Mouse (Mus musculus) heart, embryonic 11.5 days (tissue): ENCODE data around the gene Ccdc30. TPM values are rescaled to one million over a fixed set of nuclear protein-coding genes. Genes with fewer than 3 reads are reported as not detected.

Experiments used
- ATAC-seq: fragments of 200-750 bp; cut with Nextera tagmentation; replicated peaks from 2 replicates; pipeline ENCODE4 v1.8.0; 2017; ENCODE audit warnings: moderate library complexity; ENCODE audit not compliant: insufficient number of reproducible peaks, low FRiP score, low TSS enrichment
- H3K27ac ChIP-seq: fragments of 300-500 bp; sonication (generic); 2 replicates; pipeline ENCODE4 v1.5.1; 2014; ENCODE audit warnings: mild to moderate bottlenecking, low read depth, low read length
- H3K27me3 ChIP-seq: fragments of 300-500 bp; sonication (generic); 2 replicates; pipeline ENCODE4 v1.6.1; 2014; ENCODE audit warnings: mild to moderate bottlenecking, low read length, mixed read lengths; ENCODE audit not compliant: control insufficient read depth, insufficient read depth
- H3K36me3 ChIP-seq: fragments of 300-500 bp; sonication (generic); 2 replicates; pipeline ENCODE4 v1.6.1; 2014; ENCODE audit warnings: mild to moderate bottlenecking, low read length, moderate library complexity, mixed read lengths; ENCODE audit not compliant: control insufficient read depth, insufficient read depth
- H3K4me1 ChIP-seq: fragments of 300-500 bp; sonication (generic); 2 replicates; pipeline ENCODE4 v1.6.1; 2014; ENCODE audit warnings: low read length; ENCODE audit not compliant: control insufficient read depth, insufficient read depth
- H3K4me2 ChIP-seq: fragments of 300-500 bp; sonication (generic); 2 replicates; pipeline ENCODE4 v1.6.1; 2014; ENCODE audit warnings: mild to moderate bottlenecking, moderate library complexity
- H3K4me3 ChIP-seq: fragments of 300-500 bp; sonication (generic); 2 replicates; pipeline ENCODE4 v1.5.1; 2014; ENCODE audit warnings: low read depth, low read length
- H3K9ac ChIP-seq: fragments of 300-500 bp; sonication (generic); 2 replicates; pipeline ENCODE4 v1.6.1; 2014; ENCODE audit warnings: mild to moderate bottlenecking, low read depth, low read length, moderate library complexity
- H3K9me3 ChIP-seq: fragments of 300-500 bp; sonication (generic); replicated peaks from 2 replicates; pipeline ENCODE4 v1.6.1; 2016; ENCODE audit warnings: low read length; ENCODE audit not compliant: control insufficient read depth
- WGBS: fragments of 180-500 bp; shearing (Covaris S2); extraction: QIAGEN DNeasy Blood & Tissue Kit; methylation state at CpG from one replicate; pipeline ENCODE4 v1.1.7; 2014; ENCODE audit not compliant: insufficient replicate concordance; 5-methylcytosine and 5-hydroxymethylcytosine counted together
- polyA plus RNA-seq: library from polyadenylated mRNA; unstranded; fragments of >200 nt; fragmentation: Nextera tagmentation; extraction: Ambion mirVana; gene quantifications from 2 replicates; pipeline ENCODE4 v1.2.1, GENCODE M21; 2014

The Ccdc30 gene
- polyA plus RNA-seq, 1 experiment from 2014 or later: 3.9 TPM

GRCm38 (mm10) chr4:119450436-119450835, 35.1 kb upstream of the Ccdc30 start:
- Histone ChIP-seq H3K4me2 (no peak overlapping the region), H3K9ac (no peak overlapping the region), H3K4me3 (no peak overlapping the region), H3K4me1 (peaks cover 17% of the 10 kb centered on the region), H3K9me3 (no peaks in the 10 kb centered on the region), H3K36me3 (no peaks in the 10 kb centered on the region), H3K27ac (no peak overlapping the region), H3K27me3 (no peaks in the 10 kb centered on the region)
- no peak for ATAC-seq
- WGBS: 70% methylated on average over 7 of the region's 7 CpGs

- Histone ChIP-seq H3K4me2 (no peak overlapping the region), H3K36me3 (no peaks in the 10 kb centered on the region), H3K9me3 (no peaks in the 10 kb centered on the region), H3K4me3 (no peak overlapping the region), H3K27ac (no peak overlapping the region), H3K4me1 (peaks cover 6% of the 10 kb centered on the region), H3K27me3 (no peaks in the 10 kb centered on the region), H3K9ac (no peak overlapping the region)
- WGBS: 58% methylated on average over 3 of the region's 3 CpGs
- no peak for ATAC-seq
Measured at GRCm38 (mm10) chr4:119447786-119448185, 32.5 kb upstream of the Ccdc30 start.

DNA sequence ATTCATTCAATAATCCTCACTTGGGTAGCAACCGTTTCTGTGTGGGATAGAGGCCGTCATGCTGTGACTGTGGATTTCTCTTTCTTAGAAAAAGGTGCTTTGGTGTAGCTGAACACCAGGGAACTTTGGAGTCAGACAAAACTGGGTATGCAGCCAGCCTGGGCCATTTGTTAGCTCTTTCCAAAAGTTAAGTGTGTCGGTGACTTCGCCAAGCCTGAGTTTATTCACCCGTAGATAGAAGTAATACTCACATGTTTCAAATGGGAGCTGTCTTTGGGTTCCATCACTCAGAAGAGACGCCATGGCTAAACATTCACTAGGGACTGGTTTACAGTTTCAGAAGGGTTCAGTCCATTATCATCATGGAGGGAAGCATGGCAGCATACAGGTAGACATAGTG, 31.9 kb upstream of the Ccdc30 start:
- Histone ChIP-seq H3K4me1 (peaks cover 4% of the 10 kb centered on the region; the same call in 1 of the 2 replicates), H3K9me3 (no peaks in the 10 kb centered on the region), H3K4me2 (no peak overlapping the region), H3K4me3 (no peak overlapping the region), H3K36me3 (no peaks in the 10 kb centered on the region), H3K27me3 (no peaks in the 10 kb centered on the region), H3K27ac (no peak overlapping the region), H3K9ac (no peak overlapping the region)
- WGBS: 85% methylated on average over 6 of the region's 6 CpGs
- no peak for ATAC-seq

DNA sequence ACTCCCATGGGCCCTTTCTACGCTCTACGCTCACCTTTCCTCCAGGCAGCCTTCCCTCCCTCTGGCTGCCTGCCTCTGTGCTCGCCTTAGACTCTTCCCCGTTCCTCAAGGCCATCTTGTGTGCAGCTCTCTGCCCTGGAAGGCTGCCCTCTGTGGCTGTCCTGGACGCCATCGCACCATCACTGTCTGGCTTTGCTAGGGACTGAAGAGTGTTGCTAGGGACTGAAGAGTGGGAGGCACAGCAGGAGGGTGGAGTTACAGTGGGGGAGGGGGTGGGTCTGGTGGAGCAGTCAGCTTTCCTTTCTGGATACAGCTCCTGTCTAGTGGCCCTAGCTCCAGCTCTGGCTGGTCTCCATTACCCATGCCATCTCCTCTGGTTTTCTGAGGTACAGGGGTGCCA, 27.2 kb upstream of the Ccdc30 start:
- WGBS: 37% methylated on average over 6 of the region's 6 CpGs
- Histone ChIP-seq H3K27me3 (no peaks in the 10 kb centered on the region), H3K4me1 (0 out of 2 replicates have a peak, but pooled peaks cover 2% of the 10 kb centered on the region)

DNA sequence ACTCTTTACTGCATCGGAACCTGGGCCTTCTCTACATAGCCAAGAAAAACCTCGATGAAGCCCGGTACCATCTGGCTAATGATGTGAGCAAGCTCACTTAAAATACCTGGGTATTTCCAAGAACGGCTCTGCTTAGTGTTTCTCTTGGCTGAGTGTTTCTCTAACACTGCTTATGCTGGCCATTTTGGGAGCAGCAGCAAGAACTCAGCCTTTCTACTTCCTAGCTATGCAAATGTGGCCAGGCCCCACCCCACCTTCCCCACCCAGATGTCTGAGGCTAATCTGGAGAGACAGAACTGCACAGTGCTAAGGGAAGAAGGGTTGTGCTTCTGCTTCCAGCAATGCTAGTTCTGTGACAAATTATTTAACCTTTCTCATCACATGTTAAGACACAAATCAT, 26.5 kb upstream of the Ccdc30 start:
- H3K36me3 ChIP-seq: no peaks in the 10 kb centered on the region
- WGBS: 84% methylated on average over 4 of the region's 4 CpGs
- no peaks in the 10 kb centered on the region for H3K9me3 ChIP-seq
- no peak overlapping the region for H3K4me3 ChIP-seq
- no peak overlapping the region for H3K27ac ChIP-seq
- H3K4me2 ChIP-seq: no peak overlapping the region
- 0 out of 2 replicates have a peak, but pooled peaks cover 2% of the 10 kb centered on the region for H3K4me1 ChIP-seq
- no peak for ATAC-seq
- no peaks in the 10 kb centered on the region for H3K27me3 ChIP-seq
- H3K9ac ChIP-seq: no peak overlapping the region

More for the DNA sequence above, 27.2 kb upstream of the Ccdc30 start:
- ATAC-seq: no peak
- H3K36me3 ChIP-seq: no peaks in the 10 kb centered on the region
- H3K4me2 ChIP-seq: no peak overlapping the region
- H3K9me3 ChIP-seq: no peaks in the 10 kb centered on the region
- no peak overlapping the region for H3K4me3 ChIP-seq
- no peak overlapping the region for H3K27ac ChIP-seq
- no peak overlapping the region for H3K9ac ChIP-seq

DNA sequence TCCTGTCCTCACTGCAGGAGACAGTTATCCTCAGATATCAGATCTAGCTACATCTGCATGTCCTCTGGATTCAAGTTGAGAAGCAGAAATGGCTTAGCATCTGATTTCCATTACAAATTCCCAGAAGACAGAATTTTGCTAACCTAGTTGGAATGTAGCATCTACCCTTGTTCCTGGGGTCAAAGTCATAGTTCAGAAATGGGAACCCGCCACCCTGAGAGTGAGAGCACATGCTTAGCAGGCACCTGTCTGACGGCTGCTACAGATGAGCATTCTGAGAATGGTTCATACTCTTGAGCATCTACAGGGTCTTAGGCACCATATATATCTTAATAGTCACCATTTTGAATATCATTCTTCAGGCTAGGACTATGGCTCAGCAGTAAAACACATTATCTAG, 22.6 kb upstream of the Ccdc30 start:
- no peak overlapping the region for H3K4me2 ChIP-seq
- ATAC-seq: no peak
- 0 out of 2 replicates have a peak, but pooled peaks cover 2% of the 10 kb centered on the region for H3K4me1 ChIP-seq
- no peak overlapping the region for H3K9ac ChIP-seq
- no peak overlapping the region for H3K27ac ChIP-seq
- H3K4me3 ChIP-seq: no peak overlapping the region
- peaks cover 7% of the 10 kb centered on the region; the same call in 1 of the 2 replicates for H3K9me3 ChIP-seq
- 83% methylated on average over 2 of the region's 2 CpGs for WGBS
- H3K27me3 ChIP-seq: no peaks in the 10 kb centered on the region
- H3K36me3 ChIP-seq: no peaks in the 10 kb centered on the region

DNA sequence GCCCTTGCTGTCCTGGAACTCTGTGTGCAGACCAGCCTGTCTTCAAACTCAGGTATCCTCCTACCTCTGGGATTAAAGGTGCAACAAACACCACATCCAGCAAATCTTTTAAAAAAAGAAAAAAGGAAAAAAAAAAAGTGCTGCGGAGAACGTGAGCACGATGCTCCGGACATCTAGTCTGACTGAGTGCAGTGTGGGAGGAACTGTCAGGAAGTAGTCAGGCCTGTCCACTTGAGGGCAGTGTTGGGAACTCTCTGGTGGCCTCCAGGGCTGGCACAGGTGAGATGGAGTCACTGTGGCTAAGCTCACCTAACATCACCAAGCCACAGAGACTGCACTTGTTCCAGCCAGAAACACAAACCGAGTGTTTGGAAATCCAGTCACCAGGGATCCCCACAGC, 15.4 kb upstream of the Ccdc30 start:
- no peak for ATAC-seq

GRCm38 (mm10) chr4:119427680-119428079, 12.4 kb upstream of the Ccdc30 start:
- ATAC-seq: no peak
- Histone ChIP-seq H3K27ac (no peak overlapping the region), H3K9me3 (no peaks in the 10 kb centered on the region), H3K4me3 (no peak overlapping the region), H3K27me3 (no peaks in the 10 kb centered on the region), H3K9ac (no peak overlapping the region), H3K36me3 (no peaks in the 10 kb centered on the region), H3K4me1 (no peaks in the 10 kb centered on the region), H3K4me2 (no peak overlapping the region)
- WGBS: 43% methylated on average over 2 of the region's 2 CpGs

More for the DNA sequence above, 15.4 kb upstream of the Ccdc30 start:
- H3K4me2 ChIP-seq: peak overlapping the region; percentile 35
- no peaks in the 10 kb centered on the region for H3K36me3 ChIP-seq
- 19% methylated on average over 5 of the region's 5 CpGs for WGBS
- H3K27ac ChIP-seq: no peak overlapping the region
- H3K9me3 ChIP-seq: peaks cover 2% of the 10 kb centered on the region; the same call in 1 of the 2 replicates
- H3K4me1 ChIP-seq: no peaks in the 10 kb centered on the region
- H3K27me3 ChIP-seq: no peaks in the 10 kb centered on the region
- H3K4me3 ChIP-seq: no peak overlapping the region
- no peak overlapping the region for H3K9ac ChIP-seq

GRCm38 (mm10) chr4:119425601-119426000, 10.3 kb upstream of the Ccdc30 start:
- Histone ChIP-seq H3K9me3 (no peaks in the 10 kb centered on the region), H3K9ac (no peak overlapping the region), H3K36me3 (no peaks in the 10 kb centered on the region), H3K4me2 (no peak overlapping the region), H3K27ac (no peak overlapping the region), H3K4me3 (no peak overlapping the region), H3K27me3 (no peaks in the 10 kb centered on the region), H3K4me1 (peaks cover 4% of the 10 kb centered on the region; the same call in 1 of the 2 replicates)
- no peak for ATAC-seq
- 56% methylated on average over 2 of the region's 2 CpGs for WGBS
